Mouse (Mus musculus): ENCODE data around the gene St6galnac6.

GRCm38 (mm10) chr2:32665853-32666252 is 66.3 kb downstream of the St6galnac6 start:
- TF ChIP-seq CTCF (conservative IDR thresholded peaks at IDR 0.05; ENCODE audit: low read length) (no peak), POU5F1 (IDR thresholded peaks at IDR 0.05; ENCODE audit: borderline replicate concordance, low read length) (no peak)

All from E14TG2a.4 (cell line).